Mouse (Mus musculus) heart, embryonic 10.5 days (tissue): Measurements from ENCODE around the gene Ufsp2. TPM values are rescaled to one million over a fixed set of nuclear protein-coding genes. Genes with fewer than 3 reads are reported as not detected.

Experiments used
- DNase-seq: peaks from one replicate; pipeline ENCODE4 v3.0.0-alpha.2; 2017; ENCODE audit warnings: low spot score
- H3K27ac ChIP-seq: fragments of 300-500 bp; sonication (generic); 2 replicates; pipeline ENCODE4 v1.5.1; 2016; ENCODE audit warnings: mild to moderate bottlenecking
- H3K27me3 ChIP-seq: fragments of 300-500 bp; sonication (generic); 2 replicates; pipeline ENCODE4 v1.6.1; 2016; ENCODE audit warnings: mild to moderate bottlenecking; ENCODE audit not compliant: poor library complexity, insufficient read depth, severe bottlenecking
- H3K36me3 ChIP-seq: fragments of 300-500 bp; sonication (generic); 2 replicates; pipeline ENCODE4 v1.6.1; 2016; ENCODE audit warnings: mild to moderate bottlenecking, moderate library complexity
- H3K4me1 ChIP-seq: fragments of 300-500 bp; sonication (generic); 2 replicates; pipeline ENCODE4 v1.6.1; 2016; ENCODE audit warnings: mild to moderate bottlenecking
- H3K4me3 ChIP-seq: fragments of 300-500 bp; sonication (generic); 2 replicates; pipeline ENCODE4 v1.5.1; 2016; ENCODE audit warnings: mild to moderate bottlenecking, moderate library complexity
- H3K9me3 ChIP-seq: fragments of 300-500 bp; sonication (generic); 2 replicates; pipeline ENCODE4 v1.6.1; 2016; ENCODE audit warnings: mild to moderate bottlenecking, moderate library complexity
- WGBS: fragments of 180-500 bp; shearing (Covaris S2); methylation state at CpG from one replicate; pipeline ENCODE4 v1.1.7; 2016; 5-methylcytosine and 5-hydroxymethylcytosine counted together
- polyA plus RNA-seq: library from polyadenylated mRNA; unstranded; fragments of >200 nt; fragmentation: Nextera tagmentation; extraction: Ambion mirVana; gene quantifications from 2 replicates; pipeline ENCODE4 v1.2.1, GENCODE M21; 2016

Gene Ufsp2
- polyA plus RNA-seq, 1 experiment from 2014 or later = 60.7 TPM

- Histone ChIP-seq H3K4me3 (no peak overlapping the region), H3K27me3 (no peaks in the 10 kb centered on the region), H3K27ac (no peak overlapping the region), H3K4me1 (peaks cover 6% of the 10 kb centered on the region; the same call in 1 of the 2 replicates), H3K36me3 (peaks cover 23% of the 10 kb centered on the region; the same call in 1 of the 2 replicates), H3K9me3 (no peaks in the 10 kb centered on the region)
- DNase-seq = no peak
- WGBS = 85% methylated on average over 1 of the region's 1 CpGs
These were observed 64.3 kb downstream of the Ufsp2 start for GRCm38 (mm10) chr8:46039666-46040065.

- no peak overlapping the region for H3K27ac ChIP-seq
- H3K9me3 ChIP-seq = no peaks in the 10 kb centered on the region
- no peak for DNase-seq
- no peak overlapping the region for H3K4me3 ChIP-seq
- WGBS = 48% methylated on average over 13 of the region's 13 CpGs
- H3K27me3 ChIP-seq = no peaks in the 10 kb centered on the region
- H3K36me3 ChIP-seq = peaks cover 22% of the 10 kb centered on the region; the same call in 1 of the 2 replicates
- peaks cover 6% of the 10 kb centered on the region; the same call in 1 of the 2 replicates for H3K4me1 ChIP-seq
These were observed 64.9 kb downstream of the Ufsp2 start for GRCm38 (mm10) chr8:46040260-46040659.

Other genes starting within 250 kb of the Ufsp2 start
- 148 and 236 TPM in 2 replicates for gene Pdlim3, start 90.1 kb upstream of the Ufsp2 start, polyA plus RNA-seq
- 0.08 TPM in 1 of 2 replicates, not detected in the other for gene Ccdc110, start 40.9 kb upstream of the Ufsp2 start, polyA plus RNA-seq
- 2.5 and 2.7 TPM in 2 replicates for gene 1700029J07Rik, start 276 bp upstream of the Ufsp2 start, polyA plus RNA-seq
- gene Lrp2bp, start 23.8 kb downstream of the Ufsp2 start, polyA plus RNA-seq = 0.44 and 0.54 TPM in 2 replicates
- gene Ankrd37, start 30.2 kb downstream of the Ufsp2 start, polyA plus RNA-seq = 12.3 and 19.8 TPM in 2 replicates
- 18.0 and 20.8 TPM in 2 replicates for gene Cfap97, start 176.2 kb downstream of the Ufsp2 start, polyA plus RNA-seq
- gene Snx25, start 176.6 kb downstream of the Ufsp2 start, polyA plus RNA-seq = 2.3 and 3.7 TPM in 2 replicates
- gene Slc25a4, start 235.8 kb downstream of the Ufsp2 start, polyA plus RNA-seq = 1,300 and 1,795 TPM in 2 replicates